Mouse (Mus musculus) urinary bladder, adult 18-20 months (tissue): ENCODE measurements around the gene Srgap1.

ENCODE experiments used
- DNase-seq, 2 experiments: peaks; one replicate each; pipeline ENCODE4 v3.0.0; 2022; ENCODE audit warnings: low spot score in 2 of 2, mixed read lengths in 2 of 2

The Srgap1 gene

DNA sequence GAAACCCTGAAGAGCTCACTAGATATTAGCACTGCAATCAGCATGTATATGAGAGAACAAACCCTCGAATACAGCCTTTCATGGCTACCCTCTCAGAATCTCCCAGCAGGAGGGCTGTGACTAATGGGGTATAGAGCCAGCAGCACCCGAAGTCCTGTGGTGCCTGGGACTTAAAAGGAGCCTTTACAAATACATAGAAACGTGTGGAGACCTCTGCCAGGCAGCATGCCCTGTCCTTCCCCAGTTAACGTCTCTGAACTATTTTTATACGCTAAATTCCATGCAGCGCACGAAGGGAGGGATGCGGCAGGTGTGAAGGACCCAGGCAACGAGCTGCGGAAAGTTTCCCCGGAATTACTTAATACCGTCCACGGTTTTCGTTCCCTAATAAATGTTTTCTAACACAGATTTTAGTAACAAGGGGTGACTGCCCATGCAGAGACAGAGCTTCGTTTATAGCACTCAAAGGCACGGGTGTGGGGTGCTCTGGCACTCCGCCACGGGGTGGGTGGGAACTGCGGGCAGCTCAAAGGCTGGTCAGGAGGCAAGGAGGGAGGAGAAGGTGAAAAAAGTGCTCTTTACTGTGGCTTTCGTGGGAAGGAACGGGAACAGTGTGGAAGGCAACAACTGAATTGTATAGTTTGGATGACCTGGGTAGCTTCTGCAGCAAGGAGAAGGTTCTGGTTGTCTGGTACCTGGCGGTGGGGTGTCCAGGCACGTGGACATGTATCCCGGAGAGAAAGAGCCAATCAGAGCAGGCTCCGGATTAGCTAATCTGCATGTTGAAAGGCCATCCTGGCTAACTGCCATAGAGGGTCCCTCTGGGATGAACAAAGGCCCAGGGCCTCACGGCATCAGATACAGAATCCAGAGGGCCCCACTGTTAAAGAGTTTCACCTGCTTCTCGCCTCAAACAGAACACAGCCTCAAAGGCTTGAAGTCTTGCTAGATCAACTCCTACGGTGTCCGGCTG, 216.5 kb downstream of the Srgap1 start:
- DNase-seq: no peak

- no peak for DNase-seq
Measured at GRCm38 (mm10) chr10:121829800-121830303, 217.3 kb downstream of the Srgap1 start.

DNA sequence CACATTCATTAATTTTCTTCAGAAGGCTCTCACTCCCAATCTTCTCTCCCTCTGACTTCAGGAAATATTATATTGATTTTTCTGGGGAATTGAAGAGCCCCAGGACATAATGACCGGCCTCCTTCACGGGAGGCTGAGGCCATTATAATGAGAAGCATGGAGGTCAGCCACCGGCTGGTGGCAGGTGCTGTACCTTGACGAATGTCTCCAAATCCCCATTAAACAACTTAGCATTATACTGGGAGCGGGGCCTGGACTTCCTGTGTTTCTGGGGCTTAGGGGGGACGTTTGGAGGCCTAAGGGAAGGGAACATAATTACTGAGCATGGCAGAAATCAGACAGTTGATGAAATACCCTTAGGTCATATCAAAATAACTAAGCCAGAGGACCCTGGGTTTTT, 218.1 kb downstream of the Srgap1 start:
- no peak for DNase-seq

GRCm38 (mm10) chr10:121822674-121823073, 224.4 kb downstream of the Srgap1 start:
- DNase-seq: no peak

GRCm38 (mm10) chr10:121820846-121821245, 226.3 kb downstream of the Srgap1 start:
- DNase-seq: no peak

GRCm38 (mm10) chr10:121817983-121818382, 229.1 kb downstream of the Srgap1 start:
- no peak for DNase-seq

- no peak for DNase-seq
Measured at GRCm38 (mm10) chr10:121807771-121808170, 239.3 kb downstream of the Srgap1 start.

GRCm38 (mm10) chr10:121806806-121807205, 240.3 kb downstream of the Srgap1 start:
- no peak for DNase-seq

DNA sequence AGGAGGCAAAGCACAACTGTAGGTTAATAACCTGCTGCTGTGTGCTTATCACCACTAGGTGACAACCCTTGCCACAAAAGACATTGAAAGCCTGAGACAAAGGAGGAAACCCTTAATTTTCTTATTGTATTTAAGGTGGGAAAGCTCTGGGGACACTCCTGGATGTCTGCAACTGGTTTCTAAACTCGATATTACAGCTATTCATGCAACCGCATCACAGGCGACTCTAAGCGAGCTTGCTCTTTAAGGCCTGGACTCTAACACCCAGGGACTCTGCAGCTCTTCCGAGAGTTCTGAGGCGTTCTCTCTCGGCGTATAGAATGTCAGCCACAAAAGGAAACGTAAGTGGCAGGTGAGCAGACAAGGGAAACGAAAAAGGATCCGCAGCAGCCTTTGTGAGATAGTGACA, 241.2 kb downstream of the Srgap1 start:
- no peak for DNase-seq

- DNase-seq: no peak
Measured at GRCm38 (mm10) chr10:121804551-121804950, 242.6 kb downstream of the Srgap1 start.

DNA sequence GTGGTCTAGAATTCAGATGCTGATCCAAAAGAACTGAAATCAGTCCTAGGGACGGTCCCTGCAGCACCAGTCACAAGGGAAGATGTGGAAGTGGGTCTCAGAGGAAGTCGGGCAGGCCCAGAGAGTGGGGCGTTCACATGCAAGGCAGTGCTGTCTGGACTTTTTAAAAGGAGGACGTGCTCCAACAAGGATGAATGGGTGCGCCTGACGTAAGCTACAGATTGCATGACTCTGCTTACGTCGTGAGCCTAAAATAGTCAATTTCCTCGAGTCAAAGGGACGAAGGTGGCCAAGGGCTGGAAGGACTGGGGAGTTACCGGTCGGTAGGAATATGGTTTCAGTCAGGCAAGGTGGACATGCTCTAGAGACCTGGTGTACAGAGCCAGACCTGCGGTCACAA, 247.1 kb downstream of the Srgap1 start:
- DNase-seq: no peak

- DNase-seq: peak; percentile 12 to 50
Measured at GRCm38 (mm10) chr10:121796027-121796802, 250.9 kb downstream of the Srgap1 start.

DNA sequence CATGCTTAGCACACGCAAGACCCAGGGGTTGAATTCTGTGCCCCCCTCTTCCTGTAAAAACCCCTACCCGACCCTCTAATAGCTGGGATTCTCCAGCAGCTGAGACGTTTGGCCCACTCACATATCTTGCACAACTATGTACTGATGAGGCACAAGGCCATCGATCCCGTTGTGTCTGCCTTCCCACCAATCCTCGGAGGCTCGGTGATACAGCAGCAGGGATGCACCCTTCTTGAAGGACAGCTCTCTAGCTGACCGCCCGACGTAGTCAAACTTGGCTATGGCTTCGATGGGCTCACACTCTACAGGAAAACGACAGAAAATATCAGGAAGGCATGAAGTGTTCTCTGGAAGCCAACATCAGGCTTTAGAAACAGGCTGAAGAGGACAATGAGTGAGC, 252.6 kb downstream of the Srgap1 start:
- DNase-seq: no peak

DNA sequence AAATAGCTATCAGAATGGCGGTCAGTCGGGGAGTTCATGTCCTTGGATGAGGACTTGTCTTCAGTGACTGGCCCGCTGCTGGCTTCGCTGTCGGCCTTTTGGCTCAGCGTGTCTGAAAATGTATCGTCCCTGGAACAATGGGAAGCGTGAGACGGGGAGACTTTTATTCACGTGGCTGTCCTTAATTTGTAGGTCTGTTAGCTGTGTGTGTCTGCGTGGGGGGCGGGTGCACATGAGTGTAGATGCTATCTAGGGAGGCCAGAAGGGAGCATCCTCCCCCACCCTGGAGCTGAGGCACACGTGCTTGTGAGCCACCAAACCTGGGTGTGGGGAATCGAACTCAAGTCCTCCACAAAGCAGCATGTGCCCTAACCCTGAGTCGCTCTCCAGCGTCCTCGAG, 254.5 kb downstream of the Srgap1 start:
- DNase-seq: no peak

DNA sequence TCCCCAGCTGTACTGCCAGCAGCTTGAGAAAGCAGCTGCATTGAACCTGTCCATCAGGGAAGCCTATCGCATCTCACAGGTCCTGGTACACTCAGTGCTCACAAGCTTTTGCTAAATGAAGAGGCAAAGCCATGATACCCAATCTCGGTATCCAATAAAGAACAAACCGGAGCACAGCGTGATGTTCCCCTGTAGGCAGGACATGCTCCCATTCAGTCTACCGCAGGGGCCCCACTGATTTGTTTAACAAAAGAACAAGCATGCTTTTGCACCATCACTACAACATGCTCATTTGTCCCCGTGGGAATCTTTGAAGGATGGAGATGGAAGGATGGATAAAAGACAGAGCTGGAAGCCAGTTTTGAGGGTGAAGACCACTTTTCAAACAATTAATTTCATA, 257.0 kb downstream of the Srgap1 start:
- DNase-seq: no peak

DNA sequence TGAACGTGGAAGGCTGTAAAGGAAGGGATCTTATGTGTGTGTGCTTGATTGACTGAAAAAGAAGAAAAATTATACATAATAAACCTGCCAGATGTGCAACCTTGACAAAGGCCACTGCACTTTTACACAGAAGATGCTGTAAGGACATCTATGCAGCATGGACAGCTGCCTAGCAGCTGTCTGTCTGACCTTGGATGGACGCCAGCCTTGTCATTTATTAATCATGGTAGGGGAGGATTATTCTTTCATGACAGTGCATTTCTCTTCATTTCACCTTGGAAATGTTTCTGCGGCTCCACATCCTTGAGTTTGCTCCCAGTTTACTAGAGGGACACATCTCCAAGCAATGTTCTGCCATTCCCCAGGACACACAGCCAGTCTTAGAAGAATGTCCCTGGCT, 258.6 kb downstream of the Srgap1 start:
- no peak for DNase-seq

DNA sequence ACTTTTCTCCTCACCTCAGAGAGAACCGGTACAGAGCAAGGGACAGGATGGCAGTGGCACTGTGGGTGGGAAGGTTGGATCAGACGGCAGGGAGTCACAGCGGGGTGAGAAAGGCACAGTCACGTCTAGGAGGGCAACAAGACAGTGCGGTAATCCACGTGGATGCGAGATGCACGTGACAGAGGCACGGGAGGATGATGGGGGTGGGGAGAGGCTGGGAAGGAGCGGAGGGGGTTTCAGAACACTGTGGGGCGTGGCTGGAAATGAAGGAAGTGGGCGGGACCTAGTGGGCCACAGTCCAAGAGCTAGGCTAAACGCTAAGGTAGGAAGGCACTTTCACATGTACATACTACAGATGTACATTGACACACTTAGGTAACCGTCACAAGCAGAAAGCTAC, 266.0 kb downstream of the Srgap1 start:
- DNase-seq: no peak

DNA sequence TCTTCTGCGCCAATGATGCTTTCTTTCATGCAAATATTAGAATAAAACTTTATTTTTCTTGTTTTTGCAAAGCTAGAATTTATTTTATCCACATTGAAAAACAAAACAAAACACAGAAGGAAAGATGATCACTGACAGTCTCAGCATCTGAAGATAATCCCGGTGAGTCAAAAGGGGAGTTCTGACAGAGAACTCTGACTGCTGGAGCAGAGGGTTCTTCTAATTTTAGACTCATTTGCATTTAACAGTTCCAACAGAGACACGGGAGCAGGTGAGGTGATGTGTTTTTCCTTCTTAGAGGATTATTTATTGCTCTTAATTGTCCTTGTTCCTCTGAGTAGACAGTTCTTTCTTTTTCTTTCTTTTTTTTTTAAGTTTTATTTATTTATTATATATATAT, 271.1 kb downstream of the Srgap1 start:
- no peak for DNase-seq

- no peak for DNase-seq
Measured at GRCm38 (mm10) chr10:121773813-121774212, 273.3 kb downstream of the Srgap1 start.

DNA sequence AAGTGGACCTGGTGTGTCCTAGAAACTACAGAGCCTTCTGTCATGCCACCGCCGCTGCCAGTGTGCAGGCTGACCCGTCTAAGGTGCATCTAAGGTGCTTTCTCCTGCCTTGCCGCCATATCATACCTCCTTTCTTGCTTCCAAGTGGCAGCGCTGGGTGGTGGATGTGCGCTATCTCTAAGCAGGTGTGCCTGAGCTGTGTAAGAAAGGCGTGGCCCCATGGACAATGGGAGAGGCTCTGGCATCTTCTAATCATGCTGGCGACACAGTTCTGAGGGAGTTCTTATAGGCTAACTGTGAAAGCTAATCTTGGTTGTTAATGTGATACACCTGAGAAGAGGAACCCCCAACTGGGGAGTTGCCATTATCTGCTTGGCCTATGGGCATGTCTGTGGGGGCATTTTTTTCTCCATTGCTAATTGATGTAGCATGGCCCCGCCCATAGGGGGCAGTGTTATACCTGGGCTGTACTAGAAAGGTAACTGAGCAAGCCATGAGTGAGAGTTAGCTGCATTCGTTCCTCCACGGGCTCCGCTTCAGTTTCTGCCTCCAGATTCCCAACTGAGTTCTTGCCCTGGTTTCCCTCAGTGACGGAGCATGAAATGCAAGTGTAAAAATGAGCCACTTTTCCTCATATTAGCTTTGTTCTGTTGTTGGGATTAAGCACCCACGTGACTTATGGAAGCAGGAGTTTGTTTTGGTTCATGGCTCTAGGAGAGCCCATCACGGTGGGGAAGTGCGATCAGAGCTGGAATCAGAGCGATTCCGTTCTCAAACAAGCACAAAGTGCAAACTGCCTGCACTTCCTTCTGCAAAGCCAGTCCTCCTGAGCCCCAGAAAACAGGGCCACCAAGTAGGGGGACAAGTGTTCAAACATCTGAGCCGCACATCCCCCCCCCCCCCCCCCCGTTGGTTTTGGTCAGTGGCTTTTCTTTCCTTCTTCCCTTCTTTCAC, 276.2 kb downstream of the Srgap1 start:
- peak; percentile 6 to 28 for DNase-seq

DNA sequence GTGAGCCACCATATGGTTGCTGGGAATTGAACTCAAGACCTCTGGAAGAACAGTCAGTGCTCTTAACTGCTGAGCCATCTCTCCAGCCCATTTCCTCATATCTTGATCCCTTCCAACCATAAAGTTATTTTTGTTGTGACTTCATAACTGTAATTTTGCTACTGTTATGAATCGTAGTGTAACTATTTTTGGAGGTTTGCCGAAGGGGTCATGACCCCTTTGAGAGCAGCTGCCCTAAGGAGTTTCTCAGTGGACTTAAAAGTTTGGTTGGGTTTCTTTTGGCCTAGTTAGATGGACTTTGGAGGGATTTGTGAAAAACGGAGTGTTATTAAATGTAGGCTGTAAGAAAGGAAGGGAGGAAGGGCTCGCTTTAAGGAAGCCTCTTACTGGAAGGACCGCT, 277.4 kb downstream of the Srgap1 start:
- no peak for DNase-seq
